Mouse (Mus musculus): Measurements from ENCODE around the gene Slc12a6.

DNA sequence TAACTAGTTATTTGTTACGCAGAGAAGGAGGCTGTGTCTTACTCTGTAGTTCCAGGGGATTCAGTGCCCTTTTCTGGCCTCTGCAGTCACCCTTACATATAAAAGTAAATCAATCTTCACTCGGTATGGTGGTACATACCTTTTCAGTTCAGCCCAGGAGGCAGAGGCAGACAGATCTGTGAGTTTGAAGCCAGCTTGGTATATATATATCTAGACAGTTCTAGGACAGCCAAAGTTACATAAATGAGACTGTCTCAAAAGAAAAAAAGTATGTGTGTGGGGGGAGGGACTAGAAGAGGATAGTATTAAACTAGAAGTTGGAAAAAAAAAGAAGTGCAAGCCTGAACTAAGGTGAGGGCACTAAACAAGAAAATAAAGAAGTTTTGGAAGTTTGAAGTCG lies 82.6 kb downstream of the Slc12a6 start:
- TF ChIP-seq CTCF (IDR thresholded peaks at IDR 0.05; ENCODE audit: insufficient read depth, low read depth, low read length) (no peak), POLR2A (IDR thresholded peaks at IDR 0.05; ENCODE audit: insufficient read depth, low read depth, low read length) (no peak)
